Mouse (Mus musculus): ENCODE measurements around the gene Paqr6.

The Paqr6 gene

DNA sequence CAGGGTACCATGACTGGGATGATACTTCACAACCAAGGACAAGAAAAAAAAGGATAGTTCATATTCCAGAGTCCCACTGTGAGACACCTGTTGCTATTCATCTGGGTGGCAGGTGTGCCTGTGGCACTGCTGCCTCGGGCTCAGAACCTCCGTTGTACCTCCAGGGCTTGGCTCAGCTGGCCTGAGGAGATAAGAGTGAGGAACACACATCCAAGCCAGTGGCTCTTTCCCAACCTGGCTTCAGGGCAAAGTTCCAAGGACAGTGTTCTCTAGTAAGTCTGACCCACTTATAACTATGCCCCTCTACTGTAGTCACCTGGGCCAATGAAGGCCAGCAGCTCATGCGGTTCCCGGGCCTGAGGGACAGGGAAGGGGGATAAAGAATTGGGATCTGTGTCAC is 47.3 kb downstream of the Paqr6 start:
- no peak for DNase-seq (ENCODE audit: low spot score)

GRCm38 (mm10) chr3:88412636-88413035 is 48.3 kb downstream of the Paqr6 start:
- no peak for DNase-seq (ENCODE audit: low spot score)

GRCm38 (mm10) chr3:88415668-88416067 is 51.3 kb downstream of the Paqr6 start:
- no peak for DNase-seq (ENCODE audit: low spot score)

GRCm38 (mm10) chr3:88418016-88418415 is 53.6 kb downstream of the Paqr6 start:
- no peak for DNase-seq (ENCODE audit: low spot score)

Measured in ovary, postnatal 36 days (tissue).